Mouse (Mus musculus): Measurements from ENCODE around the gene Tfap4. TPM values are rescaled to one million over a fixed set of nuclear protein-coding genes. Genes with fewer than 3 reads are reported as not detected.

Gene Tfap4
- 3.9 and 5.0 TPM in 2 replicates for polyA plus RNA-seq (2012; rRNA removed)

GRCm38 (mm10) chr16:4559715-4560144 lies at the start of gene Tfap4:
Gene Tfap4, minus strand, starts transcription at chr16:4559854.
- H3K4me3 ChIP-seq (ENCODE audit: insufficient read depth, low read length): peak within 1 kb of the TSS; percentile 77
- 0 out of 2 replicates have a peak, but pooled peaks have one; percentile 8 for TF ChIP-seq CTCF (IDR thresholded peaks at IDR 0.05; ENCODE audit: extremely low read depth, insufficient read depth, low read length)
- no peak for TF ChIP-seq POLR2A (IDR thresholded peaks at IDR 0.05; ENCODE audit: extremely low read depth, insufficient read depth, low read length)
- no peaks in the 10 kb centered on the region for H3K4me1 ChIP-seq (ENCODE audit: control insufficient read depth, insufficient read depth, low read length)
- peak within 1 kb of the TSS; percentile 75 for H3K27ac ChIP-seq (ENCODE audit: insufficient read depth, low read length)

- Histone ChIP-seq H3K4me3 (ENCODE audit: insufficient read depth, low read length) (no peak overlapping the region), H3K4me1 (ENCODE audit: control insufficient read depth, insufficient read depth, low read length) (peaks cover 3% of the 10 kb centered on the region; the same call in 1 of the 2 replicates), H3K27ac (ENCODE audit: insufficient read depth, low read length) (no peak overlapping the region)
- TF ChIP-seq POLR2A (IDR thresholded peaks at IDR 0.05; ENCODE audit: extremely low read depth, insufficient read depth, low read length): no peak
- TF ChIP-seq CTCF (IDR thresholded peaks at IDR 0.05; ENCODE audit: extremely low read depth, insufficient read depth, low read length): no peak
Observed at GRCm38 (mm10) chr16:4608532-4609059, 48.9 kb upstream of the Tfap4 start.

- Histone ChIP-seq H3K4me3 (ENCODE audit: insufficient read depth, low read length) (no peak overlapping the region), H3K27ac (ENCODE audit: insufficient read depth, low read length) (no peak overlapping the region), H3K4me1 (ENCODE audit: control insufficient read depth, insufficient read depth, low read length) (peaks cover 3% of the 10 kb centered on the region; the same call in 1 of the 2 replicates)
- TF ChIP-seq POLR2A (IDR thresholded peaks at IDR 0.05; ENCODE audit: extremely low read depth, insufficient read depth, low read length) (no peak), CTCF (IDR thresholded peaks at IDR 0.05; ENCODE audit: extremely low read depth, insufficient read depth, low read length) (peak; percentile 90)
Observed at GRCm38 (mm10) chr16:4607818-4608531, 48.3 kb upstream of the Tfap4 start.

- Histone ChIP-seq H3K4me1 (ENCODE audit: control insufficient read depth, insufficient read depth, low read length) (peaks cover 3% of the 10 kb centered on the region; the same call in 1 of the 2 replicates), H3K27ac (ENCODE audit: insufficient read depth, low read length) (no peak overlapping the region), H3K4me3 (ENCODE audit: insufficient read depth, low read length) (no peak overlapping the region)
- TF ChIP-seq POLR2A (IDR thresholded peaks at IDR 0.05; ENCODE audit: extremely low read depth, insufficient read depth, low read length) (no peak), CTCF (IDR thresholded peaks at IDR 0.05; ENCODE audit: extremely low read depth, insufficient read depth, low read length) (peak; percentile 27; the same call in 1 of the 2 replicates)
Observed at GRCm38 (mm10) chr16:4606431-4607084, 46.9 kb upstream of the Tfap4 start.

GRCm38 (mm10) chr16:4605514-4606131 lies 46.0 kb upstream of the Tfap4 start:
- H3K4me1 ChIP-seq (ENCODE audit: control insufficient read depth, insufficient read depth, low read length): peaks cover 3% of the 10 kb centered on the region; the same call in 1 of the 2 replicates
- TF ChIP-seq POLR2A (IDR thresholded peaks at IDR 0.05; ENCODE audit: extremely low read depth, insufficient read depth, low read length): no peak
- no peak for TF ChIP-seq CTCF (IDR thresholded peaks at IDR 0.05; ENCODE audit: extremely low read depth, insufficient read depth, low read length)
- no peak overlapping the region for H3K27ac ChIP-seq (ENCODE audit: insufficient read depth, low read length)
- no peak overlapping the region for H3K4me3 ChIP-seq (ENCODE audit: insufficient read depth, low read length)

GRCm38 (mm10) chr16:4604293-4604837 lies 44.7 kb upstream of the Tfap4 start:
- H3K4me3 ChIP-seq (ENCODE audit: insufficient read depth, low read length): no peak overlapping the region
- no peak for TF ChIP-seq CTCF (IDR thresholded peaks at IDR 0.05; ENCODE audit: extremely low read depth, insufficient read depth, low read length)
- no peak for TF ChIP-seq POLR2A (IDR thresholded peaks at IDR 0.05; ENCODE audit: extremely low read depth, insufficient read depth, low read length)
- no peak overlapping the region for H3K27ac ChIP-seq (ENCODE audit: insufficient read depth, low read length)
- H3K4me1 ChIP-seq (ENCODE audit: control insufficient read depth, insufficient read depth, low read length): peaks cover 3% of the 10 kb centered on the region; the same call in 1 of the 2 replicates

GRCm38 (mm10) chr16:4603453-4603837 lies 43.8 kb upstream of the Tfap4 start:
- no peak overlapping the region for H3K27ac ChIP-seq (ENCODE audit: insufficient read depth, low read length)
- H3K4me3 ChIP-seq (ENCODE audit: insufficient read depth, low read length): no peak overlapping the region
- TF ChIP-seq POLR2A (IDR thresholded peaks at IDR 0.05; ENCODE audit: extremely low read depth, insufficient read depth, low read length): no peak
- TF ChIP-seq CTCF (IDR thresholded peaks at IDR 0.05; ENCODE audit: extremely low read depth, insufficient read depth, low read length): no peak
- H3K4me1 ChIP-seq (ENCODE audit: control insufficient read depth, insufficient read depth, low read length): peaks cover 3% of the 10 kb centered on the region; the same call in 1 of the 2 replicates

- Histone ChIP-seq H3K4me3 (ENCODE audit: insufficient read depth, low read length) (no peak overlapping the region), H3K4me1 (ENCODE audit: control insufficient read depth, insufficient read depth, low read length) (peaks cover 3% of the 10 kb centered on the region; the same call in 1 of the 2 replicates), H3K27ac (ENCODE audit: insufficient read depth, low read length) (no peak overlapping the region)
- no peak for TF ChIP-seq CTCF (IDR thresholded peaks at IDR 0.05; ENCODE audit: extremely low read depth, insufficient read depth, low read length)
- TF ChIP-seq POLR2A (IDR thresholded peaks at IDR 0.05; ENCODE audit: extremely low read depth, insufficient read depth, low read length): no peak
Observed at GRCm38 (mm10) chr16:4602766-4603452, 43.3 kb upstream of the Tfap4 start.
